ENCODE assay signal across 39 mouse cellular contexts in genomic region chr11:33655861-33656593, GRCm38 (mm10). TPM values are rescaled to one million over a fixed set of nuclear protein-coding genes. Genes with fewer than 3 reads are reported as not detected.
DNase-seq lines count a peak whose midpoint lies in the region; ATAC-seq lines count a peak whose summit lies in the region.
"Had no signal": no experiment of that assay in that cellular context is flagged by ENCODE, and none has a peak within 500 bp of the region (broad histone marks: within the 10 kb centered on the region; RNA-seq: fewer than 3 reads in every experiment).

No protein-coding gene starts in this region.

- no peak overlapping the region for H3K4me2 ChIP-seq in hindbrain, embryonic 16.5 days (ENCODE audit: low read length)
- H3K4me2 ChIP-seq: embryonic facial prominence, embryonic 15.5 days; forebrain, embryonic 15.5 days; heart, embryonic 15.5 days; intestine, embryonic 15.5 days; limb, embryonic 15.5 days; liver, embryonic 13.5 days; neural tube, embryonic 15.5 days had no signal

- no peaks in the 10 kb centered on the region for H3K27me3 ChIP-seq in hindbrain, embryonic 16.5 days (replicated peaks; ENCODE audit: control insufficient read depth, insufficient read depth, low read length)
- H3K27me3 ChIP-seq: embryonic facial prominence, embryonic 15.5 days; forebrain, embryonic 15.5 days; heart, embryonic 15.5 days; intestine, embryonic 15.5 days; limb, embryonic 15.5 days; liver, embryonic 13.5 days; neural tube, embryonic 15.5 days had no signal

- H3K4me3 ChIP-seq in hindbrain, embryonic 16.5 days (ENCODE audit: low read length): no peak overlapping the region
- H3K4me3 ChIP-seq: embryonic facial prominence, embryonic 15.5 days; forebrain, embryonic 10.5 days; forebrain, embryonic 15.5 days; heart, embryonic 10.5 days; heart, embryonic 15.5 days; intestine, embryonic 15.5 days; limb, embryonic 10.5 days; limb, embryonic 15.5 days; liver, embryonic 13.5 days; neural tube, embryonic 15.5 days had no signal

- no peak overlapping the region for H3K9ac ChIP-seq in hindbrain, embryonic 16.5 days (ENCODE audit: low read depth, low read length)
- H3K9ac ChIP-seq: embryonic facial prominence, embryonic 15.5 days; forebrain, embryonic 15.5 days; heart, embryonic 15.5 days; intestine, embryonic 15.5 days; limb, embryonic 15.5 days; liver, embryonic 13.5 days; neural tube, embryonic 15.5 days had no signal

- WGBS in hindbrain, embryonic 16.5 days: 77% methylated on average over 7 of the region's 7 CpGs

- H3K4me1 ChIP-seq in hindbrain, embryonic 16.5 days (ENCODE audit: control insufficient read depth, insufficient read depth, low read depth, low read length): no peaks in the 10 kb centered on the region
- H3K4me1 ChIP-seq: embryonic facial prominence, embryonic 15.5 days; forebrain, embryonic 15.5 days; heart, embryonic 10.5 days; heart, embryonic 15.5 days; intestine, embryonic 15.5 days; limb, embryonic 15.5 days; liver, embryonic 13.5 days had no signal

- peak; percentile 51 for DNase-seq in heart, adult 11 months
- no peak for DNase-seq in heart, adult 8-10 months (ENCODE audit: low spot score)
- DNase-seq in 3T3-L1 (ENCODE audit: low read depth, low spot score): peak; percentile 91
- peak; percentile 74 for DNase-seq in fibroblast of lung, adult 2 months (ENCODE audit: low read depth)
- peak; percentile 3 for DNase-seq in lung, postnatal 25 days (ENCODE audit: low spot score)
- no peak for DNase-seq in adrenal gland, adult (ENCODE audit: inconsistent age in 2 of 2, low spot score in 1 of 2)
- DNase-seq in frontal cortex, postnatal 10 days (ENCODE audit: low spot score in 2 of 2): no peak
- DNase-seq: adrenal gland, postnatal 25 days; cerebellum, adult 11-12 months; cerebellum, adult 9-11 months; gastrocnemius, postnatal 10 days; kidney, adult 8-10 months; kidney, postnatal 10 days; layer of hippocampus, postnatal 36 days; liver, embryonic 13.5 days; midbrain, embryonic 14.5 days; right cerebral cortex, adult 18-20 months; right cerebral cortex, postnatal 4 days; thymus, adult 2 months; thymus, postnatal 36 days had no signal

- no peak overlapping the region for H3K27ac ChIP-seq in hindbrain, embryonic 16.5 days (ENCODE audit: low read depth, low read length)
- H3K27ac ChIP-seq: embryonic facial prominence, embryonic 15.5 days; forebrain, embryonic 10.5 days; forebrain, embryonic 15.5 days; heart, embryonic 10.5 days; heart, embryonic 15.5 days; hindbrain, postnatal 0 days; intestine, embryonic 15.5 days; limb, embryonic 10.5 days; limb, embryonic 15.5 days; liver, embryonic 13.5 days; macrophage; neural tube, embryonic 15.5 days had no signal

- no peaks in the 10 kb centered on the region for H3K9me3 ChIP-seq in hindbrain, embryonic 16.5 days (ENCODE audit: control insufficient read depth, low read length)
- H3K9me3 ChIP-seq: embryonic facial prominence, embryonic 15.5 days; forebrain, embryonic 10.5 days; forebrain, embryonic 15.5 days; heart, embryonic 10.5 days; heart, embryonic 15.5 days; intestine, embryonic 15.5 days; limb, embryonic 10.5 days; limb, embryonic 15.5 days; liver, embryonic 13.5 days; neural tube, embryonic 15.5 days had no signal

- H3K36me3 ChIP-seq in hindbrain, embryonic 16.5 days (ENCODE audit: control insufficient read depth, insufficient read depth, low read length): no peaks in the 10 kb centered on the region
- H3K36me3 ChIP-seq: embryonic facial prominence, embryonic 15.5 days; forebrain, embryonic 10.5 days; forebrain, embryonic 15.5 days; heart, embryonic 10.5 days; heart, embryonic 15.5 days; intestine, embryonic 15.5 days; limb, embryonic 10.5 days; limb, embryonic 15.5 days; liver, embryonic 13.5 days; neural tube, embryonic 15.5 days had no signal

- ATAC-seq in hindbrain, embryonic 16.5 days: no peak
- ATAC-seq: CD4-positive, CD25-positive, alpha-beta regulatory T cell, adult 4 months; forebrain, embryonic 15.5 days; hindbrain, postnatal 0 days; intestine, embryonic 15.5 days had no signal

RNA-seq across cellular contexts. Expression of gene D130052B06Rik, which starts 56.9 kb away (rescaled TPM):
- not detected for total RNA-seq in heart, adult 8-10 months (2022)
- polyA plus RNA-seq in hindbrain, embryonic 16.5 days (2015; fragmentation: Nextera tagmentation; extraction: Ambion mirVana): not detected in 2 replicates
- total RNA-seq: adrenal gland, postnatal 25 days; common myeloid progenitor, adult 5-6 weeks; gastrocnemius, postnatal 10 days; heart, postnatal 25 days; hindbrain, postnatal 0 days; layer of hippocampus, postnatal 36 days; megakaryocyte-erythroid progenitor cell, adult 5-6 weeks; monocyte, adult 5-6 weeks had no signal
- polyA plus RNA-seq: CD4-positive, CD25-positive, alpha-beta regulatory T cell, adult 4 months; embryonic facial prominence, embryonic 15.5 days; forebrain, embryonic 10.5 days; forebrain, embryonic 15.5 days; heart, embryonic 10.5 days; heart, embryonic 15.5 days; hindbrain, embryonic 11.5 days; hindbrain, postnatal 0 days; intestine, embryonic 15.5 days; large intestine, adult 2 months; limb, embryonic 10.5 days; liver, embryonic 13.5 days; macrophage; midbrain, embryonic 14.5 days had no signal

Comparison
In these comparisons a context has a peak if more than half of its experiments do, and no peak if none do; other contexts are left out.
1. DNase-seq: peak in heart, adult 11 months (single experiment), 3T3-L1 (single experiment), fibroblast of lung, adult 2 months (single experiment) and lung, postnatal 25 days (single experiment); none in heart, adult 8-10 months (single experiment), adrenal gland, adult (0 of 2) and frontal cortex, postnatal 10 days (0 of 2).